Mouse (Mus musculus) kidney, embryonic 16.5 days (tissue): ENCODE measurements around the gene P2ry4. TPM values are rescaled to one million over a fixed set of nuclear protein-coding genes. Genes with fewer than 3 reads are reported as not detected.

Experiments
- ATAC-seq: fragments of 200-750 bp; cut with Nextera tagmentation; 2 replicates; pipeline ENCODE4 v1.8.0; 2017; ENCODE audit warnings: moderate TSS enrichment; ENCODE audit not compliant: low FRiP score, low TSS enrichment
- H3K27ac ChIP-seq: fragments of 300-500 bp; sonication (generic); 2 replicates; pipeline ENCODE4 v1.5.1; 2014; ENCODE audit warnings: low read length
- H3K27me3 ChIP-seq: fragments of 300-500 bp; sonication (generic); 2 replicates; pipeline ENCODE4 v1.6.1; 2014; ENCODE audit warnings: low read length, control low read depth, mixed read lengths; ENCODE audit not compliant: insufficient read depth
- H3K36me3 ChIP-seq: fragments of 300-500 bp; sonication (generic); 2 replicates; pipeline ENCODE4 v1.6.1; 2014; ENCODE audit warnings: low read length, control low read depth, mixed read lengths; ENCODE audit not compliant: insufficient read depth
- H3K4me1 ChIP-seq: fragments of 300-500 bp; sonication (generic); 2 replicates; pipeline ENCODE4 v1.6.1; 2014; ENCODE audit warnings: low read length, control low read depth, mixed read lengths; ENCODE audit not compliant: insufficient read depth
- H3K4me2 ChIP-seq: fragments of 300-500 bp; sonication (generic); replicated peaks from 2 replicates; pipeline ENCODE4 v1.6.1; 2014; ENCODE audit warnings: low read depth, low read length
- H3K4me3 ChIP-seq: fragments of 300-500 bp; sonication (generic); 2 replicates; pipeline ENCODE4 v1.5.1; 2014; ENCODE audit warnings: mild to moderate bottlenecking, low read length
- H3K9ac ChIP-seq: fragments of 300-500 bp; sonication (generic); replicated peaks from 2 replicates; pipeline ENCODE4 v1.6.1; 2014; ENCODE audit warnings: low read length
- H3K9me3 ChIP-seq: fragments of 300-500 bp; sonication (generic); 2 replicates; pipeline ENCODE4 v1.6.1; 2016; ENCODE audit warnings: low read length, control low read depth
- WGBS: fragments of 180-500 bp; shearing (Covaris S2); extraction: QIAGEN DNeasy Blood & Tissue Kit; methylation state at CpG from one replicate; pipeline ENCODE4 v1.1.7; 2014; 5-methylcytosine and 5-hydroxymethylcytosine counted together
- polyA plus RNA-seq: library from polyadenylated mRNA; unstranded; fragments of >200 nt; fragmentation: Nextera tagmentation; extraction: Ambion mirVana; gene quantifications from 2 replicates; pipeline ENCODE4 v1.2.1, GENCODE M21; 2015

Gene P2ry4
- not detected in 2 replicates for polyA plus RNA-seq

DNA sequence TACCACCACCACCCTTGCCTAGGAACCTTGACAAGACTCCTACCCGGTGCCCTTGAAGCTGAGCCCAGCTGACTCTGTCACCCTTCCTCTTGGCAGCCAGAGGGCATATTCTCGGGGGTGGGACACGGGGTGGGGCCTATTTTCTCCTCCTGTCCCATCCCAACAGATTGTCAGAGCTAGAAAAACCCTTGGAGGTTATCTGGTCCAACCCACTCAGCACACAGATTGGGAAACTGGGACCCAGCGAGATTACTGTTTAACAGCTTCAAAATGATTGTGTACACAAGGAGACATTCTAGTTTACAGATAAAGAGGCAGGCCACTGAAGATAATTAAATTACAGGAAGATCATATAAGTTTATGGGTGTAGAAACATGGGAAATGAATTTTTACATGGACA is at the start of gene P2ry4:
P2ry4 (minus strand) TSS at position 79 of the 400 bp plus-strand sequence.
- Histone ChIP-seq H3K27ac (no peak within 1 kb of the TSS), H3K4me1 (no peaks in the 10 kb centered on the region), H3K4me3 (no peak within 1 kb of the TSS), H3K9me3 (no peaks in the 10 kb centered on the region), H3K36me3 (no peaks in the 10 kb centered on the region), H3K27me3 (peaks cover 13% of the 10 kb centered on the region; the same call in 1 of the 2 replicates), H3K4me2 (no peak within 1 kb of the TSS), H3K9ac (no peak within 1 kb of the TSS)
- 76% methylated on average over 4 of the region's 4 CpGs for WGBS
- no peak for ATAC-seq

DNA sequence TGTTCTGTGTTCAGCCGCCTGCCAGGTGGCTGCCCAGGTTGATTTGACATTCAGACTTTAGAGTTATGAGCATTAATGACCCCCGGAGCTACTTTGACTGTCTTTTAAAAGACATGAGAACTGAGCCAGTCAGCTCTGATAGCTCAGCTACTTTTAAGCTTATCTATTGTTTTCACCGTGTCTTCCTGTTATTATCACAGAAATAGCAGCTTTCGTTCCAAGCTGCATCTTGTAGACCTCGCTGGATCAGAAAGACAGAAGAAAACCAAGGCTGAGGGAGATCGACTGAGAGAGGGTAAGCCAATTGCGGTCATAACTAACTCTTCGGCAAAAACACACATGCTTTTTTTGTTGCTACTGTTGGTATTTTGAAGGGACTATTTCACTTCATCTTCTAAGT is 43.8 kb upstream of the P2ry4 start:
- Histone ChIP-seq H3K27ac (no peak overlapping the region), H3K4me3 (no peak overlapping the region), H3K4me2 (no peak overlapping the region), H3K9ac (no peak overlapping the region), H3K4me1 (no peaks in the 10 kb centered on the region), H3K36me3 (peaks cover 23% of the 10 kb centered on the region; the same call in 1 of the 2 replicates), H3K9me3 (no peaks in the 10 kb centered on the region), H3K27me3 (peaks cover 4% of the 10 kb centered on the region; the same call in 1 of the 2 replicates)
- 87% methylated on average over 8 of the region's 8 CpGs for WGBS
- no peak for ATAC-seq

DNA sequence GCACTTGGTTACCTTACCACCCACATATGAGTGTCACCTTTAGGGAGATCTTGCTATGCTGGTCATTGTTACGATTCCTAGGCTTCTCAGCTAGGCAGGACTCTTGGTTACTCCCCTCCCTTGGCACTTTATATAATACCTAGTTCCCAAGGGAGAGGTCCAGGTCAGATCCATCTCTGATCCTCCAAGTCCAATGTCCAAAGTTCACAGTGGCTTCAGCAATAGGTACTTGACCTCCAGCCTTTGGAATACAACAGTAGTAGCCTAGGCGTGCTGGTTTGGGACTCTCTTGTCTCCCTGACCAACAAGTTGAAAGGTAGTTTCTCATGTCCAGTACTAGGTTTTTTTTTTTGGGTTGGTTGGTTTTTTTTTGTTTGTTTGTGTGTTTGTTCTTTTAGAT is 34.4 kb upstream of the P2ry4 start:
- Histone ChIP-seq H3K27ac (no peak overlapping the region), H3K36me3 (no peaks in the 10 kb centered on the region), H3K9me3 (no peaks in the 10 kb centered on the region), H3K9ac (no peak overlapping the region), H3K4me3 (no peak overlapping the region), H3K4me1 (no peaks in the 10 kb centered on the region), H3K4me2 (no peak overlapping the region), H3K27me3 (peaks cover 3% of the 10 kb centered on the region; the same call in 1 of the 2 replicates)
- 88% methylated on average over 2 of the region's 2 CpGs for WGBS
- no peak for ATAC-seq

DNA sequence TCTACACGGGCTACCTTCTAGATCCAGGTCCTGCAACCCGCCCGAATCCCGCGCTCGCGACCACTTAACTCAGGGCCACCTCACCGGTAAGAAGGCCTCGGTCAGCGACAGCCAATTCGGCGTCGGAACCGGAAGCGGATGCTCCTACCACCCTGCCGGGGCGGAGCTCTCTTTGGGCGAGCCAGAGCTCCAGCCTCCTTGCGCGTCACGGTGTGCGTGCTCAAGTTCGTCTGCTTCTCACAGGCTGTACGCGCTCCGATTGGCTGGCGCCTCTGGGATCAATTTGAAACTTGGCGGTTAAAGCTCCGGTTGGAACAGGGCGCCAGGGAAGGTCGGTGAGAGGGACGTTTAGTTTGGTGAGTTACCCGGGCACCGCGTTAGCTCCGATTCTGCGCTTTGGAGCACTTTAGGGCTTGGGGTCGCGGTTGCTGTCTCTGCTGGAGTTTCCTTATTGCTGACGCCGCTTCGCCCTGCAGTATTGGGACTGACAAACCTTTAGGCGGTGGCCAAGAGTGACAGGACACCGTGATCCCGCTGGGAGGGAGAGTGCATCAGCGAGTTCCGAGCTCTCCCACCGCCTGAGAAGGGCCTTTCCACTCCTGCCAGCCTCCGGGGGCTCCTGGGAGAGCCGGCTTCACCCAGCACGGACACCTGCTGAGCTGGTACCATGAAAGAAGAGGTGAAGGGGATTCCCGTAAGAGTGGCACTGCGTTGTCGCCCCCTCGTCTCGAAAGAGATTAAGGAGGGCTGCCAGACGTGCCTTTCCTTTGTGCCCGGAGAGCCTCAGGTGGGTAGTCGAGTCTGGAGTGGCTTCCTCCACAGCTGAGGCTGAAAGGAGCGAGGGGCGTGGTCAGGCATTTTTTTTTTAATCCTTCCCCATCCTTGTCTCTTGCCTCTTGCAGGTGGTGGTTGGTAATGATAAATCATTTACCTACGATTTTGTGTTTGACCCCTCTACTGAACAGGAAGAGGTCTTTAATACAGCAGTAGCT is 31.4 kb upstream of the P2ry4 start, which contains the start of gene Pdzd11:
Pdzd11 (minus strand) TSS at position 767 of the 992 bp plus-strand sequence.
- 25% methylated on average over 62 of the region's 62 CpGs for WGBS
- Histone ChIP-seq H3K9ac (peak within 1 kb of the TSS; percentile 69), H3K9me3 (no peaks in the 10 kb centered on the region), H3K27ac (peak within 1 kb of the TSS; percentile 69), H3K4me1 (no peaks in the 10 kb centered on the region), H3K36me3 (peaks cover 10% of the 10 kb centered on the region; the same call in 1 of the 2 replicates), H3K4me3 (peak within 1 kb of the TSS; percentile 65), H3K27me3 (peaks cover 3% of the 10 kb centered on the region; the same call in 1 of the 2 replicates), H3K4me2 (peak within 1 kb of the TSS; percentile 56)
- peak; percentile 100 for ATAC-seq

DNA sequence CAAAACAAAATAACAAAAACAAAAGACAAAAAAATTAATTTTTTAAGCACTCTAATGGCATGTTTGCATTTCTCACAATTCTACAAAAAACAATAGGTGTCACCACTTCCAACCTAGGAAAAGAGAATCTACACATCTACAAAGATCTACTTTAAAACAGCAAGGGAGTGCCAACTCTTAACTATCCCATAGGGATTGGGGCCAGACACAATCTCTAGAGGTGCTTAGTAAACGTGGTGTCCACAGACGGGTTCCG is 30.8 kb upstream of the P2ry4 start, which contains the start of gene Kif4:
Kif4 (plus strand) TSS at position 192 of the 256 bp plus-strand sequence.
- H3K27ac ChIP-seq, result peak within 1 kb of the TSS; percentile 69
- no peaks in the 10 kb centered on the region for H3K9me3 ChIP-seq
- no peaks in the 10 kb centered on the region for H3K4me1 ChIP-seq
- ATAC-seq, result no peak
- peak within 1 kb of the TSS; percentile 69 for H3K9ac ChIP-seq
- 34% methylated on average over 3 of the region's 3 CpGs for WGBS
- H3K36me3 ChIP-seq, result peaks cover 10% of the 10 kb centered on the region; the same call in 1 of the 2 replicates
- H3K4me3 ChIP-seq, result peak within 1 kb of the TSS; percentile 65
- peaks cover 3% of the 10 kb centered on the region; the same call in 1 of the 2 replicates for H3K27me3 ChIP-seq
- H3K4me2 ChIP-seq, result peak within 1 kb of the TSS; percentile 56

DNA sequence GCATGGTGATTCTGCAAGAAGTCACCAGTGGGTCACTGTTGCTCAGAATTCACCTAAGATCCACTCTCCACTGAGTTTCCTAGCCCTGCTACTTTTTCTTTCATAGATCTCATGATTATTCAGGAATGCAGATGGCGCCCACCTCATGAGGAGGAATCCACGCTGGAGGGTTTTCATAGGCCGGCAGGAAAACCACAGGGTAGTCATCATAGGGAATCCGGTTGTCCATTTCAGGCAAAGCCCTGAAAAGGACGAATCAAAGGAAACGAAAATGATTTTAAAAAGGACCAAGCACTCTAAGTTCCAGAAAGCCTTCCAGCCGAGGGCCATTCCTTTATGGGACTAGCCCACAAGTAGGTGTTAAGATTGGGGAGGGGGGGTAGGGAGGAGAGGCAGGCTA is 30.5 kb upstream of the P2ry4 start:
- H3K36me3 ChIP-seq, result peaks cover 10% of the 10 kb centered on the region; the same call in 1 of the 2 replicates
- no peaks in the 10 kb centered on the region for H3K9me3 ChIP-seq
- H3K9ac ChIP-seq, result peak overlapping the region; percentile 69
- no peaks in the 10 kb centered on the region for H3K4me1 ChIP-seq
- H3K27me3 ChIP-seq, result peaks cover 3% of the 10 kb centered on the region; the same call in 1 of the 2 replicates
- no peak overlapping the region for H3K27ac ChIP-seq
- WGBS, result 38% methylated on average over 7 of the region's 7 CpGs
- no peak for ATAC-seq
- H3K4me2 ChIP-seq, result peak overlapping the region; percentile 52
- H3K4me3 ChIP-seq, result peak overlapping the region; percentile 65

DNA sequence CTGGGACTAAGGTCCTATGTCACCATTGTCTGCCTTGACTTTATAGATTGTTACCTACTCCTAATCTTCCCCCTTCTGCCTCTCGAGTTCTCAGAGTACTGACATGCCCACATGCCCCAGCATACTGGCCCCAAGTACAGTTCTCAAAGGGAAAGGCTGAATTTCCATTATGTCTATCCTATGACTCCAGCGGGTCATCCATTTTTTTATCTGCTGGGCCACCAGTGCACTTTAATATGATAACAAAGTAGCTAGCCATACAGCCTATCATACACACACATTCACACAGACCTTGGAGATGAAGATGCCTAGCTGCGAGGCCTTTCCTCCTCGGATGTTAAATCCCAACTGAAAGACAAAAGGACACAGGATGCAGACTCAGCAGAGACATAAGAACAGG is 29.6 kb upstream of the P2ry4 start:
- no peak overlapping the region for H3K9ac ChIP-seq
- H3K9me3 ChIP-seq, result no peaks in the 10 kb centered on the region
- H3K4me2 ChIP-seq, result no peak overlapping the region
- H3K4me1 ChIP-seq, result no peaks in the 10 kb centered on the region
- H3K36me3 ChIP-seq, result peaks cover 10% of the 10 kb centered on the region; the same call in 1 of the 2 replicates
- ATAC-seq, result no peak
- peaks cover 3% of the 10 kb centered on the region; the same call in 1 of the 2 replicates for H3K27me3 ChIP-seq
- no peak overlapping the region for H3K27ac ChIP-seq
- 90% methylated on average over 4 of the region's 4 CpGs for WGBS
- no peak overlapping the region for H3K4me3 ChIP-seq

DNA sequence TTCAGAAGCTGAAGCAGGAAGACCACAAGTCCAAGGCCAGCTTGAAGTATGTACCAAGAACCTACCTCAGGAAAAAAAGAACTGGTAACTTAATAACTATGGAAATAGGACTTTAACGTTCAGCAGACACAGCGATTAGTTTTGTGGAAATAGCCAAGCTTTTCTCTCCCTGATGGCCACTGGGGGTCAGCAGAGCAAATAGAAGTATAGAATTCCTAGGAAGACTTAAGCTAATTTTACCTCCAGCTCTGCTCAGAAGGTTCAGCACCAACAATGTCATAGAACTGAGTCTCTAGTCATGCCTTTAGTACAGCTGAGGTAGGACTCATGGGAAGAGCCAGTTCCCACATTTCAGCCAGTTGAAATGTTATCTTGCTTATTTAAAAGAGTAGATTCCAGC is 26.7 kb upstream of the P2ry4 start:
- H3K4me1 ChIP-seq, result no peaks in the 10 kb centered on the region
- no peak for ATAC-seq
- no peak overlapping the region for H3K9ac ChIP-seq
- H3K27me3 ChIP-seq, result peaks cover 4% of the 10 kb centered on the region; the same call in 1 of the 2 replicates
- WGBS, result 58% methylated on average over 2 of the region's 2 CpGs
- H3K4me2 ChIP-seq, result no peak overlapping the region
- H3K27ac ChIP-seq, result no peak overlapping the region
- no peaks in the 10 kb centered on the region for H3K9me3 ChIP-seq
- no peak overlapping the region for H3K4me3 ChIP-seq
- H3K36me3 ChIP-seq, result peaks cover 10% of the 10 kb centered on the region; the same call in 1 of the 2 replicates

DNA sequence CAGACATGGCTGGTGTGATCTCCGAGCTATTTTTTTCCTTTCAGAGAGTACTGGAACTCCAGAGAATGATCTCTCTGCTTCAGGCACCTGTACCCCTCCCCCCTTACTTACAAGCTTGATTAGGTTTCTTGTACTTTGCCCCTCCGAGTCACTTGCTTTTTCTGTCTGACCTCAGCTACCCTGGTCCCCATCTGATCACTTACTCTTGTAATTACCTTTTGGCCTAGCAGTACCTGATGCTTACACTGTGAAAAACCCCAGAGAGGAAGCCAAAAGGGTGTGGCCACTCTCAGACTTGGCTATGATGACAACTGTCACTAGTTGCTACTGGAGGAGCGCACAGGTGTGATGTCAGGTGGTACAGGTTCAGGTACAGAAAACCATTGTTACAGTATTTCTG is 23.8 kb upstream of the P2ry4 start:
- ATAC-seq, result peak; percentile 23; the same call in 1 of the 2 replicates
- Histone ChIP-seq H3K9ac (no peak overlapping the region), H3K36me3 (peaks cover 9% of the 10 kb centered on the region; the same call in 1 of the 2 replicates), H3K27ac (no peak overlapping the region), H3K9me3 (no peaks in the 10 kb centered on the region), H3K4me2 (no peak overlapping the region), H3K27me3 (peaks cover 5% of the 10 kb centered on the region; the same call in 1 of the 2 replicates), H3K4me1 (no peaks in the 10 kb centered on the region), H3K4me3 (no peak overlapping the region)
- 55% methylated on average over 3 of the region's 3 CpGs for WGBS
